Mouse (Mus musculus) lung, embryonic 15.5 days (tissue): ENCODE measurements around the gene Cgrrf1. TPM values are rescaled to one million over a fixed set of nuclear protein-coding genes. Genes with fewer than 3 reads are reported as not detected.

Experiments
- ATAC-seq: fragments of 200-750 bp; cut with Nextera tagmentation; 2 replicates; pipeline ENCODE4 v1.8.0; 2017; ENCODE audit warnings: moderate number of reproducible peaks, borderline replicate concordance; ENCODE audit not compliant: low FRiP score, low TSS enrichment; ENCODE audit errors: extremely low read depth
- H3K27ac ChIP-seq: fragments of 300-500 bp; sonication (generic); 2 replicates; pipeline ENCODE4 v1.5.1; 2015; ENCODE audit warnings: moderate library complexity, mild to moderate bottlenecking, inconsistent platforms
- H3K27me3 ChIP-seq: fragments of 300-500 bp; sonication (generic); 2 replicates; pipeline ENCODE4 v1.6.1; 2015; ENCODE audit warnings: inconsistent platforms
- H3K36me3 ChIP-seq: fragments of 300-500 bp; sonication (generic); 2 replicates; pipeline ENCODE4 v1.6.1; 2015; ENCODE audit warnings: inconsistent platforms
- H3K4me1 ChIP-seq: fragments of 300-500 bp; sonication (generic); 2 replicates; pipeline ENCODE4 v1.6.1; 2015; ENCODE audit warnings: inconsistent platforms
- H3K4me2 ChIP-seq: fragments of 300-500 bp; sonication (generic); 2 replicates; pipeline ENCODE4 v1.6.1; 2015; ENCODE audit warnings: inconsistent platforms, mild to moderate bottlenecking, moderate library complexity
- H3K4me3 ChIP-seq: fragments of 300-500 bp; sonication (generic); 2 replicates; pipeline ENCODE4 v1.5.1; 2015; ENCODE audit warnings: mild to moderate bottlenecking, inconsistent platforms
- H3K9ac ChIP-seq: fragments of 300-500 bp; sonication (generic); 2 replicates; pipeline ENCODE4 v1.6.1; 2015; ENCODE audit warnings: inconsistent platforms
- H3K9me3 ChIP-seq: fragments of 300-500 bp; sonication (generic); 2 replicates; pipeline ENCODE4 v1.6.1; 2016; ENCODE audit warnings: inconsistent platforms
- WGBS: fragments of 180-500 bp; shearing (Covaris S2); methylation state at CpG from one replicate; pipeline ENCODE4 v1.1.7; 2015; 5-methylcytosine and 5-hydroxymethylcytosine counted together
- polyA plus RNA-seq: library from polyadenylated mRNA; unstranded; fragments of >200 nt; fragmentation: Nextera tagmentation; extraction: Ambion mirVana; gene quantifications from 2 replicates; pipeline ENCODE4 v1.2.1, GENCODE M21; 2015

Gene Cgrrf1
- polyA plus RNA-seq, 1 experiment from 2014 or later, result 47.1 TPM

- H3K27ac ChIP-seq, result peak overlapping the region; percentile 81
- WGBS, result 5% methylated on average over 40 of the region's 40 CpGs
- H3K9ac ChIP-seq, result peak overlapping the region; percentile 60
- H3K27me3 ChIP-seq, result no peaks in the 10 kb centered on the region
- peak; percentile 20 for ATAC-seq
- peak overlapping the region; percentile 99 for H3K4me2 ChIP-seq
- peak overlapping the region; percentile 54 for H3K4me3 ChIP-seq
- no peaks in the 10 kb centered on the region for H3K9me3 ChIP-seq
- no peaks in the 10 kb centered on the region for H3K36me3 ChIP-seq
- H3K4me1 ChIP-seq, result peaks cover 34% of the 10 kb centered on the region
Measured at GRCm38 (mm10) chr14:46881581-46882430, 49.9 kb downstream of the Cgrrf1 start.

GRCm38 (mm10) chr14:46882431-46883067 is 50.6 kb downstream of the Cgrrf1 start, which contains the start of gene Samd4:
Samd4 (plus strand) TSS chr14:46882854.
- Histone ChIP-seq H3K27ac (peak within 1 kb of the TSS; percentile 81), H3K27me3 (no peaks in the 10 kb centered on the region), H3K9ac (peak within 1 kb of the TSS; percentile 60), H3K36me3 (no peaks in the 10 kb centered on the region), H3K9me3 (no peaks in the 10 kb centered on the region), H3K4me2 (peak within 1 kb of the TSS; percentile 99), H3K4me1 (peaks cover 34% of the 10 kb centered on the region), H3K4me3 (peak within 1 kb of the TSS; percentile 54)
- under 1% methylated on average over 54 of the region's 54 CpGs for WGBS
- peak; percentile 83 for ATAC-seq

- peak; percentile 17 for ATAC-seq
- no peaks in the 10 kb centered on the region for H3K9me3 ChIP-seq
- no peaks in the 10 kb centered on the region for H3K36me3 ChIP-seq
- H3K9ac ChIP-seq, result peak overlapping the region; percentile 60
- peaks cover 34% of the 10 kb centered on the region for H3K4me1 ChIP-seq
- H3K4me2 ChIP-seq, result peak overlapping the region; percentile 99
- H3K4me3 ChIP-seq, result peak overlapping the region; percentile 54
- peak overlapping the region; percentile 81 for H3K27ac ChIP-seq
- WGBS, result under 1% methylated on average over 65 of the region's 70 CpGs
- no peaks in the 10 kb centered on the region for H3K27me3 ChIP-seq
Measured at GRCm38 (mm10) chr14:46883068-46883870, 51.3 kb downstream of the Cgrrf1 start.

GRCm38 (mm10) chr14:46883871-46884441 is 52.0 kb downstream of the Cgrrf1 start:
- Histone ChIP-seq H3K4me3 (peak overlapping the region; percentile 54), H3K36me3 (no peaks in the 10 kb centered on the region), H3K9me3 (no peaks in the 10 kb centered on the region), H3K27me3 (no peaks in the 10 kb centered on the region), H3K4me2 (peak overlapping the region; percentile 99), H3K27ac (peak overlapping the region; percentile 81), H3K9ac (peak overlapping the region; percentile 68), H3K4me1 (peaks cover 34% of the 10 kb centered on the region)
- WGBS, result under 1% methylated on average over 29 of the region's 29 CpGs
- ATAC-seq, result peak; percentile 17; the same call in 1 of the 2 replicates

- Histone ChIP-seq H3K36me3 (no peaks in the 10 kb centered on the region), H3K9me3 (no peaks in the 10 kb centered on the region), H3K4me2 (peak overlapping the region; percentile 99), H3K4me1 (peaks cover 34% of the 10 kb centered on the region), H3K4me3 (peak overlapping the region; percentile 54), H3K27me3 (no peaks in the 10 kb centered on the region), H3K27ac (peak overlapping the region; percentile 81), H3K9ac (peak overlapping the region; percentile 68)
- peak; percentile 13; the same call in 1 of the 2 replicates for ATAC-seq
- 1% methylated on average over 51 of the region's 52 CpGs for WGBS
Measured at GRCm38 (mm10) chr14:46884701-46885428, 52.9 kb downstream of the Cgrrf1 start.

- no peaks in the 10 kb centered on the region for H3K9me3 ChIP-seq
- peak overlapping the region; percentile 81 for H3K27ac ChIP-seq
- H3K27me3 ChIP-seq, result no peaks in the 10 kb centered on the region
- no peaks in the 10 kb centered on the region for H3K36me3 ChIP-seq
- WGBS, result 3% methylated on average over 7 of the region's 7 CpGs
- H3K4me3 ChIP-seq, result peak overlapping the region; percentile 54
- H3K4me1 ChIP-seq, result peaks cover 34% of the 10 kb centered on the region
- H3K4me2 ChIP-seq, result peak overlapping the region; percentile 99
- H3K9ac ChIP-seq, result peak overlapping the region; percentile 68
- ATAC-seq, result no peak
Measured at GRCm38 (mm10) chr14:46885429-46885755, 53.5 kb downstream of the Cgrrf1 start.

GRCm38 (mm10) chr14:46885891-46886301 is 54.0 kb downstream of the Cgrrf1 start:
- Histone ChIP-seq H3K36me3 (no peaks in the 10 kb centered on the region), H3K4me3 (peak overlapping the region; percentile 54), H3K4me1 (peaks cover 30% of the 10 kb centered on the region), H3K4me2 (peak overlapping the region; percentile 99), H3K9me3 (no peaks in the 10 kb centered on the region), H3K27ac (peak overlapping the region; percentile 81), H3K27me3 (no peaks in the 10 kb centered on the region), H3K9ac (no peak overlapping the region)
- WGBS, result 20% methylated on average over 5 of the region's 5 CpGs
- peak; percentile 25; the same call in 1 of the 2 replicates for ATAC-seq

GRCm38 (mm10) chr14:46889096-46889495 is 57.2 kb downstream of the Cgrrf1 start:
- Histone ChIP-seq H3K4me2 (no peak overlapping the region), H3K36me3 (no peaks in the 10 kb centered on the region), H3K4me3 (no peak overlapping the region), H3K27ac (no peak overlapping the region), H3K27me3 (no peaks in the 10 kb centered on the region), H3K4me1 (peaks cover 14% of the 10 kb centered on the region; the same call in 1 of the 2 replicates), H3K9ac (no peak overlapping the region), H3K9me3 (no peaks in the 10 kb centered on the region)
- WGBS, result 72% methylated on average over 4 of the region's 4 CpGs
- no peak for ATAC-seq

GRCm38 (mm10) chr14:46893961-46894360 is 62.0 kb downstream of the Cgrrf1 start:
- no peak overlapping the region for H3K27ac ChIP-seq
- 85% methylated on average over 10 of the region's 10 CpGs for WGBS
- no peaks in the 10 kb centered on the region for H3K27me3 ChIP-seq
- H3K4me2 ChIP-seq, result no peak overlapping the region
- H3K4me1 ChIP-seq, result no peaks in the 10 kb centered on the region
- ATAC-seq, result no peak
- H3K9ac ChIP-seq, result no peak overlapping the region
- H3K4me3 ChIP-seq, result no peak overlapping the region
- H3K36me3 ChIP-seq, result no peaks in the 10 kb centered on the region
- H3K9me3 ChIP-seq, result no peaks in the 10 kb centered on the region

GRCm38 (mm10) chr14:46897953-46898352 is 66.0 kb downstream of the Cgrrf1 start:
- WGBS, result 83% methylated on average over 5 of the region's 5 CpGs
- no peaks in the 10 kb centered on the region for H3K27me3 ChIP-seq
- no peak overlapping the region for H3K9ac ChIP-seq
- no peak overlapping the region for H3K4me3 ChIP-seq
- no peaks in the 10 kb centered on the region for H3K36me3 ChIP-seq
- ATAC-seq, result no peak
- H3K4me2 ChIP-seq, result no peak overlapping the region
- no peak overlapping the region for H3K27ac ChIP-seq
- no peaks in the 10 kb centered on the region for H3K4me1 ChIP-seq
- no peaks in the 10 kb centered on the region for H3K9me3 ChIP-seq

GRCm38 (mm10) chr14:46898626-46899025 is 66.7 kb downstream of the Cgrrf1 start:
- Histone ChIP-seq H3K27ac (no peak overlapping the region), H3K9ac (no peak overlapping the region), H3K9me3 (no peaks in the 10 kb centered on the region), H3K36me3 (no peaks in the 10 kb centered on the region), H3K27me3 (no peaks in the 10 kb centered on the region), H3K4me1 (no peaks in the 10 kb centered on the region), H3K4me2 (no peak overlapping the region), H3K4me3 (no peak overlapping the region)
- ATAC-seq, result no peak
- WGBS, result 64% methylated on average over 3 of the region's 3 CpGs
